Mouse (Mus musculus): ENCODE measurements at regions not wholly inside any gene's neighbourhood (a gene's known extent, or its start where the extent isn't known, plus 50 kb on each side); places are given as distances from the start of the nearest gene placed in this dataset.

DNA sequence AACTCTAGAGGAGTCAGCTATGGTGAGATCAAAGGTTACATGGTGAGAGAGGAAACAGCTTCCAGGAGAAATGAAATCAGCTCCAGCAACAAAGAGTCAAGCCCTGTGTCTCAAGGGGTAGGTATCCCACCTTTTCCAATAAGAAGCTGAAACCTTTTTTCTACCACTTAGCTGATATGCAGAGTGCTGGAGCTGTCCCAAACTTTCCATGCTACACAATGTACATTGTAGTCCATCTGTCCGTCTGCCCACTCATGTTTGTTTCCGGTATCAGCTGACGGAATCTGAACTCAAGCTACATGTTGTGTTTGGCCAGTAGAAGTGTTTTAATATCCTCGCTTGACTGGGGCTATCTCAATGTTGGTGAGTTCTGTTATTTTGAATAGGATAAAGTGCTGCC is 83.6 kb upstream of the Ngf start:
- intact Hi-C loops (cut with DNase I), result no loop called here
- no peak for DNase-seq
- no peak for TF ChIP-seq CTCF (IDR thresholded peaks at IDR 0.05)
- no peak overlapping the region for H3K4me3 ChIP-seq
- no peak overlapping the region for H3K27ac ChIP-seq

DNA sequence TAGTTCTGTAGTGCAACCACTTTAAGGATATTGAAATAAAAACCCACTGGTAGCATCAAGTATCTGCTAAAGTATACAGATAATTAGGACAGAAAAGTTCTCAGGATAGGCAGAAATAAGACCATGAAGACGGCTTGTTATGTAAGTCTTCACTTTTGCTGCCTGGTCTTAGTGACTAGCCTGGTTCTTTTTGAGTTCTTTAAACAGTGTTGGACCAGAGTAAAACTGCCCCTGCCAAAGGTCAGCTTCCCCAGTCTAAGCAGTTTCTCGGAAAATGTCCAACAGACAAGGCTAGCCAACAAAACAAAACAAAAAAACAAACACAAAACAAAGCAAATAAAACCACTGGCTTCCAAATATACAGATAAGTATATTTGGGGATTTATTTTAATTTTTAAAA is 85.1 kb upstream of the Ngf start:
- intact Hi-C loops (cut with DNase I), result no loop called here
- DNase-seq, result no peak
- Histone ChIP-seq H3K4me3 (no peak overlapping the region), H3K27ac (no peak overlapping the region)
- TF ChIP-seq CTCF (IDR thresholded peaks at IDR 0.05), result no peak

DNA sequence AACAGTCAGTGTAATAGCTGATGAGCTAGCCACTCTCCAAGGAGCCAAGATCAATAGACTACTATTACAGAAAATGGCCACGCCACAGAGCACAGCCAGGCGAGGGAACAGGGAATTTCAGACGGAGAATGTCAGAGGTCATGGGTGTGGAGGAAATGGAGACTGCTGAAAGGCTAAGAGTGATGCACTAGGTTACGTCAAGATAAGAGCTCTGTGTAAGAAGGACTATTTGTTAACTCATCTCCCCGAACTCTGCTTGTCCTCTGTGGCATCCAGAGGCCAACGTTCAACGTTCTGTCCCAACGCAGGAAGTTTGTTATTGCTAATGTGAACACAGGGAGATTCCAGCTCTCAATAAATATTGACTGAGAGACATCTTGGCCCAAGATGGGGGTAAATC is 86.0 kb upstream of the Ngf start:
- intact Hi-C loops (cut with DNase I), result no loop called here
- Histone ChIP-seq H3K4me3 (no peak overlapping the region), H3K27ac (0 out of 2 replicates have a peak overlapping the region, but pooled peaks have one; percentile 16)
- TF ChIP-seq CTCF (IDR thresholded peaks at IDR 0.05), result no peak
- no peak for DNase-seq

DNA sequence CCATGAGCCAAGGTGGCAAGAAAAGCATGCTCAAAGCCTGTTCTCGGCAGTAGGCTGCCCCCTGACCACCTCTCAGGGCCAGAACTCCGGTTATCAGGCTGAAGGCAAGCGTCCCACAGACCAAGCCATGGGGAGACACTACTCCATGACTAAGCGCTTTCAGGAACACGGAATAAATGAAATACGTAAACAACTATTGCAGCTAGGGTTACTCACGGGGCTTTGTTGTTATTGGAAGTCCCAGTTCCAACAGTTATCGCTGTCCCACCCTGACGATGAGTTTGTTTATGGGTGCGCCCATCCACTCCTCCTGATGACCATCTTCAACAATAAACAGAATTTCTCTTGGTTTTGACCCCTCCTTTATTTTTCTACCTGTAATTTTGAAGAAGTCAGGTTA is 88.0 kb upstream of the Ngf start:
- H3K4me3 ChIP-seq, result no peak overlapping the region
- no peak for TF ChIP-seq CTCF (IDR thresholded peaks at IDR 0.05)
- intact Hi-C loops (cut with DNase I), result no loop called here
- DNase-seq, result no peak
- H3K27ac ChIP-seq, result no peak overlapping the region

DNA sequence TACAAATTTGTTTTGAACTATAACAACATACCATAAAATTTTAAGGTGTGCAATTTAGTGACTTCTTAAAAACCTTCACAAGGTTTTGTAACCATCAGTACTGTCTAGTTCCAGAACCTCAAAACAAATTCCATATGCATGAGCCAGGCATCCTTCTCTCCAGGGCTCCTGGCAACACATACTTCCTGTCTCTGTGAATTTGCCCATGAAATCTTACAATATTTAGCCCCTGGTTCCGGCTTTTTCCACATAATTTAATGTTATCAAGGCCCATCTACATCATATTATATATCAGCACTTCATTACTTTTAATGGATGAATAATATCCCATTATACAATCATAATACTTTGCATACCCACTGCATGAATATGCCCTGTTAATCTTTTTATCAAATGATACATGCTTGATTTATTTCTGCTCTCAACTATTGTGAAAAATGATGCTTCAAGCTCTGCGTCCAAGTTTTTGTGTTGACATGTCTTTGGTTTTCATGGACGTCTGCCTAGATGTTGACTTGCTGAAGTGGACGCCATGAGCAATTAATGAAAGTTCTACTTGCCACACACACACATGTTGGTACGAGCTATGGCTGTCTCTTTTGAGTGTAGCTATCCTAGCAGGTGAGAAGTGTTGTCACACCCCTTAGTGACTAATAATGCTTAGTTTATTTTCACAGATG is 95.2 kb upstream of the Ngf start:
- Histone ChIP-seq H3K27ac (no peak overlapping the region), H3K4me3 (no peak overlapping the region)
- no peak for TF ChIP-seq CTCF (IDR thresholded peaks at IDR 0.05)
- intact Hi-C loops (cut with DNase I), result no loop called here
- DNase-seq, result no peak

DNA sequence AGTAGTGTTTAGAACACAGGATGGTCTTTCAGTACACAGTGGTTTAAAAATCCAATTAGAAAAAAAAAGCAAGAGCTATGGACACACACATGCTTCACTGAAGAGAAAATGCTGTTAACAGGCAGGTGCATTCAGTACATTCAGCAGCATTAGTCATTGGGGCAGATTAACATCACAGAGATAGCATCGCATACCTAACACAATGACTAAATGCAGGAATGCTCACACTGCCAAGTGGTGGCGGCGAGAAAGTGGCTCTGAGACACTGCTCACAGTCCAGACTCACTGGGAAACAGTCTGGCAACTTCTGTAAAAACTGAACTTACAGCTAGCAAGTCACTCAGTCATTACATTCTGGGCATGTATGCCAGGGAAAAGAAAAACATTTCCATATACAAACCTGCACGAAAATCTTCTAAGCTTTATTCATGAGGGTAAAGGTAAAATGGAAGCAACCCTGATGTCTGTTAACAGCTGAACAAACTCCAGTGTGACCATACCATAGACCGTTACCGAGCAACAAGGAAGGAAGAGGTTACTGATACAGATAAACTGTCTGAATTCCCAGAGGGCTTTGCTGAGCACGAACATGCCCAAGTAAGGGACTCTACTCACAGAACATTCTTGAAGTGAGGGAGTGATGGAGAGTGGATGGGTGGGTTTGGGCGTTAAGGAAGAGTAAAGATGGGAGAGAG is 97.4 kb upstream of the Ngf start:
- Histone ChIP-seq H3K4me3 (no peak overlapping the region), H3K27ac (no peak overlapping the region)
- DNase-seq, result no peak
- TF ChIP-seq CTCF (IDR thresholded peaks at IDR 0.05), result no peak
- intact Hi-C loops (cut with DNase I), result no loop called here

DNA sequence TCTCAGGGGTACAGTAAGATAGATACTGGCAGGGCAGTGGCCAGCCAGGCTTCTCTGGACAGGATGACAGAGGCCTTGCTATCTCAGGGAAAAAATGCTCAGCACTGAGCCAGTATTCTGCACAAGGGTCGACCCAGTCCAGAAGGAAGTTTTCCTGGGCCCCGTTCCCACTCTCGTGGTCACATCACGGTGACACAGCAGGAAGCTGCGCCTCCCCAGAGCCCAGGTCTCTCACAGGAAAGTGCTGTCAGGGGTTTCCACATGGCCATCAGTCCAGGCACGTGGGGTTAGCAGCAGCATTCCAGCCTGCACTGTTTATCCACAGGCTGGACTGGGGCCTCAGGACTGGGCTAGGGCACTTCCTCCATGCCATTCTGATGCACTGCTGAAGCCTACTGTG is 103.5 kb upstream of the Ngf start:
- DNase-seq, result peak; percentile 26
- intact Hi-C loops (cut with DNase I), result no loop called here
- no peak for TF ChIP-seq CTCF (IDR thresholded peaks at IDR 0.05)
- H3K27ac ChIP-seq, result no peak overlapping the region
- no peak overlapping the region for H3K4me3 ChIP-seq

DNA sequence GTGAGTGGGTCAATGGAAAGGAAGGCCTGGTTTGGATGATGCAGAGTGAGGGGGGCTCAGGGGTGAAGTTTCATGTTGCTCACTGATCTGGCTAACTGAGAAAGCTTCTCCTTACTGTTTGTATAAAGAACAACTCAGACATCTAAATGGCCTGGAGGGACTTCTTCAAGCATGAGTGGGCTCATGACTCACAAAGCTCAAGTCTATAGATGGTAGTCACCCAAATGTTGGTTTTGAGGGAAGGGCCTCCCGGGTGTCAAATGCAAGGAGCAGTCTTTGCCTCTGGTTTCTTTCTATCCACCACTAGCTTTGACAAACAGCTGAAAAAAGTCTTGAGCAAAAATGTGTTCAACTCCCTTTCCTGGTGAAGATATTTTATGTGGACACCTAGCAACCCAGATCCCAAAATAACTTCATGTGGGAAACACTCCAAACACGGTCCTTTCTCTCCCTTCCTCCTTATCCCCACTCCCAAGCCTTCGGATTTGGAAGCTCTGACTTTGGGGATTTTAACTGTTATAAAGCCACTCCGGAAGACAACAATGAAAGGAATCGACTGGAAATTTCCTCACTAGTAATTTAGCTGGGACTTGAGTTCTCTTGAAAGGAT is 105.3 kb upstream of the Ngf start:
- intact Hi-C loops (cut with DNase I), result no loop called here
- Histone ChIP-seq H3K27ac (peak overlapping the region; percentile 51), H3K4me3 (no peak overlapping the region)
- DNase-seq, result no peak
- TF ChIP-seq CTCF (IDR thresholded peaks at IDR 0.05), result no peak

DNA sequence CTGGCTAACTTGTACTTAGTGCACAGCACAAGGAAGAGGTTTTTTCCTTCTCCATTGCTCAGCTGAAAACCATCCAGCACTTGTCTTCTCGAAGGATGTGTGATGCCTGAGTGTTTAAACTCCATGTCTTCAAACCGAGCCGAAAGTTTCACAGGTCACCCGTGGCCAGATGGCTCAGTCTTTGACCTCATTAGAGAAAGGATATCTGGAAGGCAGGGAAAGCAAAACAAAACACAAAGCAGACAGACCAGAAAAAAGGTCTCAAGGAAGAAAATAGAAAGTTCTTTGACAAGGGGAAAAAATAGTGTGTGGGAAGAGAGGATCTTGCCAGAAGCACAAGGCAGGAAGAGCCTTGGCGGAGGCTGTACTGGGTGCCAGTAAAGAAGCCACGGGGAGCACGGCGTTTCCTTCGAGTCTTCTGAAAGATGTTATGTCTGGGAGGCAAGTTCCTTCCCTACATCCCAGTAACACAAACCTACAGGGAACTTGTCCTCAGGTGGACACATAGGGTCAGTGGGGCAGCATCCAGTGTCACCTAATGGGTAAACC is 108.9 kb upstream of the Ngf start:
- no peak overlapping the region for H3K4me3 ChIP-seq
- DNase-seq, result no peak
- intact Hi-C loops (cut with DNase I), result no loop called here
- no peak for TF ChIP-seq CTCF (IDR thresholded peaks at IDR 0.05)
- H3K27ac ChIP-seq, result peak overlapping the region; percentile 41

DNA sequence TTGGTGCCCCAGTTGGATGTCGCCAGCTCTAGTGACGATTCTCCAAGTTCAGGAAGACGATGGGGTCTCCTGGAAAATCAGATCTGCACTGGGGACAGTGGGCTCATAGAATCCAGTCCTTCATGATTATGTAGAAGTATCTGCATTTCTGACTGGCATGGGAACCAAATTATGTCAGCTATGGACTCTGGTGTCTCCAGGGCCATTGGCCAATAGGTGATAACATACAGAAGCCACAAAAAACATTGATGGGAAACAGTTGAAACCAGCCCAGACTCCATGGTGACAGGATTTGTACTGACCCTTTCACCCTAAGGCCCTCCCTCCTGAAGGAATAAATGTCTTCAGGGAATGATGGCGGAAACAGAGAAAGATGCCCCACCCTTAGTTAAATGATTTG is 110.9 kb upstream of the Ngf start:
- TF ChIP-seq CTCF (IDR thresholded peaks at IDR 0.05), result no peak
- intact Hi-C loops (cut with DNase I), result no loop called here
- peak overlapping the region; percentile 56 for H3K27ac ChIP-seq
- H3K4me3 ChIP-seq, result no peak overlapping the region
- no peak for DNase-seq

DNA sequence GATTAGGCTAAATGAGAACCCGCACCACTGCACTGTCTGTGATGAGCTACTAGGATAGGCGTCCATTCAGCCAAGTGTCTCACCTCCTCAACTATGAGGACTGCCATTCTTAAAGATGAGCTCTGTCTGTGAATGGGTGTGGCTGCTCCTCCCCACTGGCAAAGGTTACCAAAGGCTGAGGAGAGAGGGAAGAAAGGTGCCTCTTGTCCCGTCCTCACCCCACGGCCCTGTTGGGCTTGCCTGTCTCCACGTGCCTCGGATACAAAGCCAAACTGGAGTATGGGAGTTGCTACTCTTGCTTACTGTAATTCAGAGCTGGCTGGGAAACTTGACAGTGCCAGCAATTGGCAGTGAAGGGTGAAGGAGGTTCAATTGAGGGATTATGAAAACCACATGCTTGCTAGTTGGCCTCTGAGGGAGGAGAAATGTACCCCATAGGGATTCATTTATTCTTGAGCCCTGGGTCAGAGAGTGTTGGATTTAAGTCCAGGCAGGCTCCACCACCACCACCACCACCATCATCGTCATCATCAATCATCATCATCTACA is 112.6 kb upstream of the Ngf start:
- no peak for DNase-seq
- Histone ChIP-seq H3K27ac (no peak overlapping the region), H3K4me3 (no peak overlapping the region)
- TF ChIP-seq CTCF (IDR thresholded peaks at IDR 0.05), result no peak
- intact Hi-C loops (cut with DNase I), result no loop called here

DNA sequence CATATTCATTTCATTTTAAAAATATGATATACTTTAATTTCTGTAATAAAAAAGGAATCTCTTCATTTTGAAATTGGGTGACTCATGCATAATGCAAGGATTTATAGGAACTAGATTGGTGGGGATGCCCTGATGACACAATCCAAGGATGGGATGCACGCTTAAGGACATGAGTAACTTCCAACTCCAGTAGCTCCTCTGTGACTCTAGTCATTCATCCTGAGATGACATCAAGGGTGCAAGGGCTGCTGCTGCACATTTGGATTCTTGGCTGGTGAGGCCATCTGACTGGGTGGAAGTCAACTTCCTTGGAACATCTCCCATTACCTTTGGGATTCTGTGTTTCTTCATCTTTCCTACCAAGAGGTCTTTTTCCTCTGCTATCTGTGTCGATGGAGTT is 114.4 kb upstream of the Ngf start:
- H3K4me3 ChIP-seq, result no peak overlapping the region
- no peak for TF ChIP-seq CTCF (IDR thresholded peaks at IDR 0.05)
- DNase-seq, result no peak
- H3K27ac ChIP-seq, result no peak overlapping the region
- intact Hi-C loops (cut with DNase I), result no loop called here

DNA sequence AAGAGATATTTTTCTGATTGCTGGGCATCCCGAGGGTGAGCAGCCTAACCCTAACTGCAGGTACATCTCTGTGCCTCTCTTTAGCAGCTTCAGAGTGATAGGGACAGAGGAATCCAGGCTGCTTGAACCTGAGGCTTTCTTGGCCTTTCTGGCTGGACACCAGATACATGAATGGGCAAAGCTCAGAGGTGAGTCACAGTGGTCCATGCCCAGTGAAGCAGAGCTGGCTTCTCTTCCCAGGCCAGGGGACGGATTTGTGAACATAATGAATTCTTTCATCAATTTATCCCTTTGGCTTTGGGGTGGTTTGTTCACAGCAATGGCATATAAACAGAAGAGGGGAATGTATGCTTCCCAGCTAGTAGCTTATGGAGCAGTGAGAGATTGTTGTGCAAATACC is 114.9 kb upstream of the Ngf start:
- Histone ChIP-seq H3K27ac (no peak overlapping the region), H3K4me3 (no peak overlapping the region)
- no peak for DNase-seq
- TF ChIP-seq CTCF (IDR thresholded peaks at IDR 0.05), result no peak
- intact Hi-C loops (cut with DNase I), result no loop called here
